Mouse (Mus musculus) kidney, embryonic 15.5 days (tissue): ENCODE measurements around the gene Rassf3. TPM values are rescaled to one million over a fixed set of nuclear protein-coding genes. Genes with fewer than 3 reads are reported as not detected.

ENCODE experiments used
- ATAC-seq: fragments of 200-750 bp; cut with Nextera tagmentation; replicated peaks from 2 replicates; pipeline ENCODE4 v1.8.0; 2017; ENCODE audit warnings: moderate TSS enrichment; ENCODE audit not compliant: low FRiP score
- H3K27ac ChIP-seq: fragments of 300-500 bp; sonication (generic); 2 replicates; pipeline ENCODE4 v1.5.1; 2015; ENCODE audit warnings: mild to moderate bottlenecking, inconsistent platforms
- H3K27me3 ChIP-seq: fragments of 300-500 bp; sonication (generic); 2 replicates; pipeline ENCODE4 v1.6.1; 2015; ENCODE audit warnings: inconsistent platforms
- H3K36me3 ChIP-seq: fragments of 300-500 bp; sonication (generic); 2 replicates; pipeline ENCODE4 v1.6.1; 2015; ENCODE audit warnings: inconsistent platforms
- H3K4me1 ChIP-seq: fragments of 300-500 bp; sonication (generic); 2 replicates; pipeline ENCODE4 v1.6.1; 2015; ENCODE audit warnings: inconsistent platforms
- H3K4me2 ChIP-seq: fragments of 300-500 bp; sonication (generic); 2 replicates; pipeline ENCODE4 v1.6.1; 2015; ENCODE audit warnings: moderate library complexity, mild to moderate bottlenecking, inconsistent platforms
- H3K4me3 ChIP-seq: fragments of 300-500 bp; sonication (generic); replicated peaks from 2 replicates; pipeline ENCODE4 v1.5.1; 2015; ENCODE audit warnings: mild to moderate bottlenecking, inconsistent platforms
- H3K9ac ChIP-seq: fragments of 300-500 bp; sonication (generic); 2 replicates; pipeline ENCODE4 v1.6.1; 2015; ENCODE audit warnings: mild to moderate bottlenecking, inconsistent platforms
- H3K9me3 ChIP-seq: fragments of 300-500 bp; sonication (generic); replicated peaks from 2 replicates; pipeline ENCODE4 v1.6.1; 2016; ENCODE audit warnings: inconsistent platforms
- WGBS: fragments of 180-500 bp; shearing (Covaris S2); methylation state at CpG from one replicate; pipeline ENCODE4 v1.1.7; 2015; ENCODE audit warnings: mixed read lengths; 5-methylcytosine and 5-hydroxymethylcytosine counted together
- polyA plus RNA-seq: library from polyadenylated mRNA; unstranded; fragments of >200 nt; fragmentation: Nextera tagmentation; extraction: Ambion mirVana; gene quantifications from 2 replicates; pipeline ENCODE4 v1.2.1, GENCODE M21; 2015

Rassf3 gene
- polyA plus RNA-seq, 1 experiment from 2014 or later, result 13.8 TPM

DNA sequence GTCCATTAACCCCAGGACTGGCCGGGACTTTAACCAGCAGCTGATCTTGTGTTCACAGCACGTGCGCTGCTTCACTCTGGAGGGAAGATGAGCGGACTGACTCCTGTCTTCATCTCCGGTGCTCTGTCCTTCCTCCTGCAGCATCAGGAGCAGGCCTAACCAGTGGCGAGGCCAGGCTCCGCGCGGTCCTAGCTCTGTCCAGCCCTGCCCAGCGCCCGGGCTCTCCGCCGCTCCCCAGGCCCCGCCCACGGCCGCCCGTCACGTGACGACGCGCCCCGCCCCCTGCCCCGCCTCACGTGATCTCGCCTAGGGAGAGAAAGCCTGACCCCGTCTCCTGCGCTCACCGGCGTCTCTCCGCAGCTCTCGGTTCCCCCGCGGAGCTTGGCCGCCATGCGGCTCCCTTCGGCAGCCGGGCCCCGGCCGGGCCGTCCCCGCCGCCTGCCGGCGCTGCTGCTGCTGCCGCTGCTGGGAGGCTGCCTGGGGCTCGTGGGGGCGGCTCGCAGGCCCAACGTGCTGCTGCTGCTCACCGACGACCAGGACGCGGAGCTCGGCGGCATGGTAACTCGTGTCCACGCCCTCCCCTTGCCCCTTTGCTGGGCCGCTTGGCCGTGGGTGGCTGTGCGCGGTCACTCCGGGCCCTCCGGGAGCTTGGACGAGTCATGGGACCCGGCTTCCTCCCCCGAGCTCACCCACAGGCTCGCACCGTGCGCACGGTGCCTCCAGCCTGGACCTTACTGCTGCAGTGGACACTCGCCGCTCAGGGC lies 111.2 kb downstream of the Rassf3 start, which contains the start of gene Gns:
TSS of gene Gns (plus strand) at position 290 of the 764 bp plus-strand sequence.
- Histone ChIP-seq H3K4me2 (peak within 1 kb of the TSS; percentile 73), H3K9me3 (no peaks in the 10 kb centered on the region), H3K27ac (peak within 1 kb of the TSS; percentile 65), H3K4me1 (peaks cover 28% of the 10 kb centered on the region), H3K27me3 (no peaks in the 10 kb centered on the region), H3K4me3 (peak within 1 kb of the TSS; percentile 75), H3K36me3 (peaks cover 13% of the 10 kb centered on the region; the same call in 1 of the 2 replicates), H3K9ac (peak within 1 kb of the TSS; percentile 74)
- ATAC-seq, result peak; percentile 99
- under 1% methylated on average over 68 of the region's 72 CpGs for WGBS

DNA sequence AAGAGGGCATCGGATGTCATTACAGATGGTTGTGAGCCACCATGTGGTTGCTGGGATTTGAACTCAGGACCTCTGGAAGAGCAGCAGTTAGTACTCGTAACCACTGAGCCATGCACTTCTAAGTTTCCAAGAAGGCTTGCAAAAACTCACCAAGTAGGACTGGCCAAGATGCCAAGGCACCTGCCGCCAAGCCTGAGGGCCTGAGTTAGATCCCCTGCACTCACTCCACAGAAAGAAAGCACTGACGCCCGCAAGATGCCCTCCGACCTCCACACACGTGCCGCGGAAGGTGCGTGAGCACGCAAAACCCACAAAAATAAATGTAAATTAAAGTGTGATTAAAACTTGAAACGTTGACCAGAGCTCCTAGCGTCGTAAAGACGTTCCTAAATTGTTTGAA lies 111.8 kb downstream of the Rassf3 start:
- Histone ChIP-seq H3K9me3 (no peaks in the 10 kb centered on the region), H3K4me3 (peak overlapping the region; percentile 75), H3K36me3 (0 out of 2 replicates have a peak, but pooled peaks cover 6% of the 10 kb centered on the region), H3K4me2 (peak overlapping the region; percentile 73), H3K27ac (peak overlapping the region; percentile 11; the same call in 1 of the 2 replicates), H3K9ac (0 out of 2 replicates have a peak overlapping the region, but pooled peaks have one; percentile 18), H3K27me3 (no peaks in the 10 kb centered on the region), H3K4me1 (peaks cover 28% of the 10 kb centered on the region)
- 26% methylated on average over 15 of the region's 15 CpGs for WGBS
- ATAC-seq, result no peak

GRCm38 (mm10) chr10:121363201-121363600 lies 112.9 kb downstream of the Rassf3 start:
- Histone ChIP-seq H3K9me3 (no peaks in the 10 kb centered on the region), H3K4me3 (no peak overlapping the region), H3K9ac (no peak overlapping the region), H3K27me3 (no peaks in the 10 kb centered on the region), H3K4me2 (no peak overlapping the region), H3K4me1 (peaks cover 25% of the 10 kb centered on the region), H3K27ac (no peak overlapping the region), H3K36me3 (0 out of 2 replicates have a peak, but pooled peaks cover 5% of the 10 kb centered on the region)
- WGBS, result 84% methylated on average over 8 of the region's 8 CpGs
- no peak for ATAC-seq

GRCm38 (mm10) chr10:121360358-121360757 lies 115.8 kb downstream of the Rassf3 start:
- WGBS, result 83% methylated on average over 2 of the region's 2 CpGs
- H3K4me1 ChIP-seq, result peaks cover 6% of the 10 kb centered on the region; the same call in 1 of the 2 replicates
- H3K9me3 ChIP-seq, result no peaks in the 10 kb centered on the region
- no peaks in the 10 kb centered on the region for H3K27me3 ChIP-seq
- no peak overlapping the region for H3K27ac ChIP-seq
- no peak overlapping the region for H3K4me3 ChIP-seq
- no peak overlapping the region for H3K4me2 ChIP-seq
- no peaks in the 10 kb centered on the region for H3K36me3 ChIP-seq
- ATAC-seq, result no peak
- no peak overlapping the region for H3K9ac ChIP-seq

Other genes with a start within 250 kb of the Rassf3 start
- gene Tbc1d30, start 125.1 kb downstream of the Rassf3 start, polyA plus RNA-seq, result 0.33 and 0.57 TPM in 2 replicates
- gene Gns, start 111.3 kb downstream of the Rassf3 start, polyA plus RNA-seq, result 41.5 and 46.0 TPM in 2 replicates
- gene Tbk1, start 110.4 kb upstream of the Rassf3 start, polyA plus RNA-seq, result 31.2 and 31.8 TPM in 2 replicates
- gene Xpot, start 150.0 kb upstream of the Rassf3 start, polyA plus RNA-seq, result 50.8 and 55.9 TPM in 2 replicates
- 0.19 and 0.42 TPM in 2 replicates for gene D930020B18Rik, start 165.2 kb upstream of the Rassf3 start, polyA plus RNA-seq